Mouse (Mus musculus) lung, postnatal 0 days (tissue): ENCODE results near the gene Aprt. TPM values are rescaled to one million over a fixed set of nuclear protein-coding genes. Genes with fewer than 3 reads are reported as not detected.

Experiments
- ATAC-seq: fragments of 200-750 bp; cut with Nextera tagmentation; 2 replicates; pipeline ENCODE4 v1.8.0; 2017; ENCODE audit warnings: moderate library complexity
- DNase-seq: peaks from one replicate; pipeline ENCODE4 v3.0.0-alpha.2; 2016; ENCODE audit warnings: low spot score
- H3K27ac ChIP-seq: fragments of 300-500 bp; sonication (generic); 2 replicates; pipeline ENCODE4 v1.5.1; 2014; ENCODE audit warnings: antibody characterized with exemption, mild to moderate bottlenecking, low read length, mixed read lengths
- H3K27me3 ChIP-seq: fragments of 300-500 bp; sonication (generic); replicated peaks from 2 replicates; pipeline ENCODE4 v1.6.1; 2014; ENCODE audit warnings: low read length, mixed read lengths; ENCODE audit not compliant: insufficient read depth
- H3K36me3 ChIP-seq: fragments of 300-500 bp; sonication (generic); 2 replicates; pipeline ENCODE4 v1.6.1; 2014; ENCODE audit warnings: low read length, mixed read lengths; ENCODE audit not compliant: insufficient read depth
- H3K4me1 ChIP-seq: fragments of 300-500 bp; sonication (generic); 2 replicates; pipeline ENCODE4 v1.6.1; 2014; ENCODE audit warnings: antibody characterized with exemption, low read depth, low read length, mixed read lengths; ENCODE audit not compliant: insufficient read depth
- H3K4me2 ChIP-seq: fragments of 300-500 bp; sonication (generic); replicated peaks from 2 replicates; pipeline ENCODE4 v1.6.1; 2014; ENCODE audit warnings: low read depth, mild to moderate bottlenecking, low read length, moderate library complexity, mixed read lengths
- H3K4me3 ChIP-seq: fragments of 300-500 bp; sonication (generic); 2 replicates; pipeline ENCODE4 v1.5.1; 2014; ENCODE audit warnings: low read depth, low read length
- H3K9ac ChIP-seq: fragments of 300-500 bp; sonication (generic); replicated peaks from 2 replicates; pipeline ENCODE4 v1.6.1; 2014; ENCODE audit warnings: low read depth, mild to moderate bottlenecking
- H3K9me3 ChIP-seq: fragments of 300-500 bp; sonication (generic); 2 replicates; pipeline ENCODE4 v1.6.1; 2016; ENCODE audit warnings: low read length, mixed read lengths
- CTCF ChIP-seq: IDR thresholded peaks from 2 replicates; pipeline ENCODE4 v1.5.1; 2016; ENCODE audit warnings: antibody characterized with exemption, mild to moderate bottlenecking
- EP300 ChIP-seq: IDR thresholded peaks from 2 replicates; pipeline ENCODE4 v1.6.1; 2016; ENCODE audit warnings: antibody characterized with exemption, mild to moderate bottlenecking, control low read depth
- WGBS: fragments of 180-500 bp; shearing (Covaris S2); extraction: QIAGEN DNeasy Blood & Tissue Kit; methylation state at CpG from one replicate; pipeline ENCODE4 v1.1.7; 2014; 5-methylcytosine and 5-hydroxymethylcytosine counted together
- polyA plus RNA-seq: library from polyadenylated mRNA; unstranded; fragments of >200 nt; fragmentation: Nextera tagmentation; extraction: Ambion mirVana; gene quantifications from 2 replicates; pipeline ENCODE4 v1.2.1, GENCODE M21; 2015

Gene Aprt
- polyA plus RNA-seq, 1 experiment from 2014 or later, result 206 TPM

GRCm38 (mm10) chr8:122547815-122548214 lies 28.9 kb downstream of the Aprt start:
- peaks cover 28% of the 10 kb centered on the region for H3K4me1 ChIP-seq
- H3K36me3 ChIP-seq, result no peaks in the 10 kb centered on the region
- no peaks in the 10 kb centered on the region for H3K27me3 ChIP-seq
- H3K4me2 ChIP-seq, result peak overlapping the region; percentile 84; the same call in 1 of the 2 replicates
- peak overlapping the region; percentile 85 for H3K27ac ChIP-seq
- 24% methylated on average over 5 of the region's 5 CpGs for WGBS
- H3K9me3 ChIP-seq, result no peaks in the 10 kb centered on the region
- no peak for ATAC-seq
- peak; percentile 77 for DNase-seq
- H3K4me3 ChIP-seq, result no peak overlapping the region
- no peak for TF ChIP-seq EP300
- no peak; the same call in 1 of the 2 replicates for TF ChIP-seq CTCF
- H3K9ac ChIP-seq, result 0 out of 2 replicates have a peak overlapping the region, but pooled peaks have one; percentile 16

GRCm38 (mm10) chr8:122546811-122547453 lies 29.8 kb downstream of the Aprt start:
- Histone ChIP-seq H3K36me3 (no peaks in the 10 kb centered on the region), H3K27me3 (no peaks in the 10 kb centered on the region), H3K9me3 (no peaks in the 10 kb centered on the region), H3K27ac (peak overlapping the region; percentile 85), H3K4me3 (0 out of 2 replicates have a peak overlapping the region, but pooled peaks have one; percentile 8), H3K4me1 (peaks cover 28% of the 10 kb centered on the region), H3K4me2 (peak overlapping the region; percentile 41), H3K9ac (peak overlapping the region; percentile 16; the same call in 1 of the 2 replicates)
- ATAC-seq (peak; percentile 39), DNase-seq (peak; percentile 75)
- TF ChIP-seq EP300 (no peak), CTCF (no peak)
- 19% methylated on average over 24 of the region's 24 CpGs for WGBS

- DNase-seq (peak; percentile 82), ATAC-seq (peak; percentile 62)
- H3K4me1 ChIP-seq, result peaks cover 28% of the 10 kb centered on the region
- TF ChIP-seq CTCF (no peak), EP300 (0 out of 2 replicates have a peak, but pooled peaks have one; percentile 16)
- no peak overlapping the region for H3K4me3 ChIP-seq
- peak overlapping the region; percentile 85 for H3K27ac ChIP-seq
- no peaks in the 10 kb centered on the region for H3K9me3 ChIP-seq
- H3K27me3 ChIP-seq, result no peaks in the 10 kb centered on the region
- 0 out of 2 replicates have a peak overlapping the region, but pooled peaks have one; percentile 6 for H3K4me2 ChIP-seq
- no peaks in the 10 kb centered on the region for H3K36me3 ChIP-seq
- WGBS, result 53% methylated on average over 6 of the region's 7 CpGs
- peak overlapping the region; percentile 16; the same call in 1 of the 2 replicates for H3K9ac ChIP-seq
Observed at GRCm38 (mm10) chr8:122546066-122546755, 30.5 kb downstream of the Aprt start.

GRCm38 (mm10) chr8:122544138-122544537 lies 32.6 kb downstream of the Aprt start:
- TF ChIP-seq CTCF, result no peak
- no peak overlapping the region for H3K4me2 ChIP-seq
- no peaks in the 10 kb centered on the region for H3K36me3 ChIP-seq
- no peaks in the 10 kb centered on the region for H3K9me3 ChIP-seq
- peaks cover 25% of the 10 kb centered on the region for H3K4me1 ChIP-seq
- H3K27ac ChIP-seq, result no peak overlapping the region
- H3K27me3 ChIP-seq, result no peaks in the 10 kb centered on the region
- ATAC-seq (no peak), DNase-seq (no peak)
- no peak overlapping the region for H3K9ac ChIP-seq
- WGBS, result 87% methylated on average over 8 of the region's 8 CpGs
- H3K4me3 ChIP-seq, result no peak overlapping the region

GRCm38 (mm10) chr8:122538310-122539076 lies 38.2 kb downstream of the Aprt start:
- H3K9ac ChIP-seq, result no peak overlapping the region
- no peaks in the 10 kb centered on the region for H3K9me3 ChIP-seq
- H3K27ac ChIP-seq, result peak overlapping the region; percentile 88
- no peaks in the 10 kb centered on the region for H3K27me3 ChIP-seq
- H3K36me3 ChIP-seq, result no peaks in the 10 kb centered on the region
- no peak overlapping the region for H3K4me2 ChIP-seq
- DNase-seq, result no peak
- ATAC-seq, result no peak
- no peak for TF ChIP-seq EP300
- no peak for TF ChIP-seq CTCF
- WGBS, result 82% methylated on average over 9 of the region's 9 CpGs
- H3K4me3 ChIP-seq, result no peak overlapping the region
- H3K4me1 ChIP-seq, result peaks cover 23% of the 10 kb centered on the region; the same call in 1 of the 2 replicates

DNA sequence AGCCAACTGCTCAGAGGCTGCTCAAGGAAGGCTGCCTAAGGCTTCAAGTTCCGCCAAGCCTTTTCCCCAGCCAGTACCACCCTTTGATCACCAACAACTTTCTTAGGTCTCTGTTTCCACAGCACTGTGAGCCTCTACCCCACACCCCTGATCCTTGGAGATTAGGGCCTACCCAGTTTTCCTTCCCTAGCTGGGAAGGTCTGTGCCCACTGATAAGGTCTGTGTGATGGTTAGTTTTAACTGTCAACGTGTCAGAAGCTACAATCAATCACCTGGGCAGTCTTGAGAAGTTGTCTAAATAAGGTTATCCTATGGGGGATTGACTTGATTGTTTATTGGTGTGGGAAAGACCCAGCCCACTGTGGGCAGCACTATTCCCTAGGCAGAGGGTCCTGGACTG lies 38.9 kb downstream of the Aprt start:
- no peak for TF ChIP-seq CTCF
- TF ChIP-seq EP300, result no peak
- H3K9ac ChIP-seq, result no peak overlapping the region
- ATAC-seq, result no peak
- no peak overlapping the region for H3K4me2 ChIP-seq
- peak overlapping the region; percentile 88 for H3K27ac ChIP-seq
- DNase-seq, result peak; percentile 8
- 38% methylated on average over 2 of the region's 2 CpGs for WGBS
- H3K27me3 ChIP-seq, result no peaks in the 10 kb centered on the region
- no peak overlapping the region for H3K4me3 ChIP-seq
- H3K36me3 ChIP-seq, result no peaks in the 10 kb centered on the region
- H3K4me1 ChIP-seq, result peaks cover 23% of the 10 kb centered on the region; the same call in 1 of the 2 replicates
- no peaks in the 10 kb centered on the region for H3K9me3 ChIP-seq
